Mouse (Mus musculus) lung, postnatal 0 days (tissue): ENCODE results near the gene Slc26a11.

ENCODE experiments used
- CTCF ChIP-seq: IDR thresholded peaks from 2 replicates; pipeline ENCODE4 v1.5.1; 2016; ENCODE audit warnings: antibody characterized with exemption, mild to moderate bottlenecking
- EP300 ChIP-seq: IDR thresholded peaks from 2 replicates; pipeline ENCODE4 v1.6.1; 2016; ENCODE audit warnings: antibody characterized with exemption, mild to moderate bottlenecking, control low read depth

- TF ChIP-seq EP300 = peak; percentile 55
- no peak for TF ChIP-seq CTCF
Measured at GRCm38 (mm10) chr11:119354798-119355442, 437 bp upstream of the Slc26a11 start.
